Mouse (Mus musculus) spleen, postnatal 36 days (tissue): ENCODE results near the gene Htr1b.

Experiments
- DNase-seq, 2 experiments: peaks; one replicate each; pipeline ENCODE4 v3.0.0; 2022; ENCODE audit warnings: low spot score in 2 of 2, mixed read lengths in 1 of 2

Htr1b gene

GRCm38 (mm10) chr9:81633437-81633973, at the start of gene Htr1b:
Htr1b (minus strand) TSS chr9:81633828.
- DNase-seq = no peak

- no peak for DNase-seq
Measured at GRCm38 (mm10) chr9:81676716-81677115, 43.1 kb upstream of the Htr1b start.

- DNase-seq = no peak
Measured at GRCm38 (mm10) chr9:81637486-81637885, 3.9 kb upstream of the Htr1b start.

GRCm38 (mm10) chr9:81635109-81635508, 1.5 kb upstream of the Htr1b start:
- DNase-seq = no peak

- DNase-seq = no peak
Measured at GRCm38 (mm10) chr9:81634163-81634562, 535 bp upstream of the Htr1b start.

- no peak for DNase-seq
Measured at GRCm38 (mm10) chr9:81632736-81633436, 742 bp downstream of the Htr1b start.

- DNase-seq = no peak
Measured at GRCm38 (mm10) chr9:81632191-81632735, 1.4 kb downstream of the Htr1b start.

GRCm38 (mm10) chr9:81631581-81632091, 2.0 kb downstream of the Htr1b start:
- DNase-seq = no peak

- no peak for DNase-seq
Measured at GRCm38 (mm10) chr9:81626899-81627606, 6.6 kb downstream of the Htr1b start.

- no peak for DNase-seq
Measured at GRCm38 (mm10) chr9:81625898-81626297, 7.7 kb downstream of the Htr1b start.

- DNase-seq = no peak
Measured at GRCm38 (mm10) chr9:81622873-81623272, 10.8 kb downstream of the Htr1b start.

GRCm38 (mm10) chr9:81611022-81611421, 22.6 kb downstream of the Htr1b start:
- no peak for DNase-seq
